Mouse (Mus musculus) liver, adult 2 months (tissue): ENCODE measurements around the gene Lrg1. TPM values are rescaled to one million over a fixed set of nuclear protein-coding genes. Genes with fewer than 3 reads are reported as not detected.

Experiments
- DNase-seq: peaks from one replicate; pipeline ENCODE4 v3.0.0-alpha.2; 2011; ENCODE audit warnings: low read depth, low spot score; ENCODE audit errors: extremely low read depth
- H3K27ac ChIP-seq: fragments of 200-500 bp; replicated peaks from 2 replicates; pipeline ENCODE4 v1.5.1; 2012; ENCODE audit warnings: low read depth, mild to moderate bottlenecking, control low read depth, inconsistent platforms, low read length; ENCODE audit not compliant: insufficient read depth
- H3K27me3 ChIP-seq: fragments of 200-500 bp; 2 replicates; pipeline ENCODE4 v1.6.1; 2012; ENCODE audit warnings: mild to moderate bottlenecking, moderate library complexity, low read length, inconsistent platforms; ENCODE audit not compliant: control insufficient read depth, insufficient read depth
- H3K36me3 ChIP-seq: fragments of 200-500 bp; 2 replicates; pipeline ENCODE4 v1.6.1; 2012; ENCODE audit warnings: low read length, inconsistent platforms; ENCODE audit not compliant: control insufficient read depth, insufficient read depth
- H3K4me1 ChIP-seq: fragments of 200-500 bp; 2 replicates; pipeline ENCODE4 v1.6.1; 2011; ENCODE audit warnings: low read length; ENCODE audit not compliant: control insufficient read depth, insufficient read depth
- H3K4me3 ChIP-seq: fragments of 200-500 bp; 2 replicates; pipeline ENCODE4 v1.5.1; 2011; ENCODE audit warnings: low read depth, mild to moderate bottlenecking, control low read depth, low read length, moderate library complexity; ENCODE audit not compliant: insufficient read depth
- H3K79me2 ChIP-seq: fragments of 200-500 bp; 2 replicates; pipeline ENCODE4 v1.6.1; 2012; ENCODE audit warnings: inconsistent platforms, mild to moderate bottlenecking, low read length, moderate library complexity; ENCODE audit not compliant: control insufficient read depth, insufficient read depth
- H3K9ac ChIP-seq: fragments of 200-500 bp; 2 replicates; pipeline ENCODE4 v1.6.1; 2012; ENCODE audit warnings: low read depth, mild to moderate bottlenecking, control low read depth, inconsistent platforms, low read length
- CTCF ChIP-seq: fragments of 200-500 bp; IDR thresholded peaks from 2 replicates; pipeline ENCODE4 v1.5.1; 2011; ENCODE audit warnings: low read depth, low read length, control low read depth
- POLR2A ChIP-seq: fragments of 200-500 bp; IDR thresholded peaks from 2 replicates; pipeline ENCODE4 v1.6.1; 2011; ENCODE audit warnings: low read length, control low read depth; ENCODE audit not compliant: insufficient read depth; ENCODE audit errors: extremely low read depth
- WGBS: fragments of 180-500 bp; shearing (Covaris S2); methylation state at CpG from one replicate; pipeline ENCODE4 v1.1.7; 2018; 5-methylcytosine and 5-hydroxymethylcytosine counted together
- polyA plus RNA-seq: library from polyadenylated mRNA; depleted of rRNA; stranded (reverse); fragments of >200 nt; gene quantifications from 2 replicates; pipeline ENCODE4 v1.2.3, GENCODE M21; 2012
- total RNA-seq: library from RNA; depleted of rRNA; stranded (reverse); fragments of >200 nt; gene quantifications from 2 replicates; pipeline ENCODE4 v1.2.3, GENCODE M21; 2014

Gene Lrg1
- total and polyA plus RNA-seq, 2 experiments, result 116 to 543 TPM

- DNase-seq, result peak; percentile 95
- peaks cover 14% of the 10 kb centered on the region for H3K79me2 ChIP-seq
- no peak for TF ChIP-seq POLR2A
- TF ChIP-seq CTCF, result no peak
- 17% methylated on average over 6 of the region's 6 CpGs for WGBS
- H3K9ac ChIP-seq, result peak overlapping the region; percentile 76
- peaks cover 26% of the 10 kb centered on the region for H3K4me1 ChIP-seq
- H3K36me3 ChIP-seq, result no peaks in the 10 kb centered on the region
- H3K27ac ChIP-seq, result peak overlapping the region; percentile 97
- no peaks in the 10 kb centered on the region for H3K27me3 ChIP-seq
- peak overlapping the region; percentile 60 for H3K4me3 ChIP-seq
Observed at GRCm38 (mm10) chr17:56163523-56164102, 41.8 kb upstream of the Lrg1 start.

GRCm38 (mm10) chr17:56162231-56162774 lies 40.5 kb upstream of the Lrg1 start, which contains the start of gene Tnfaip8l1:
Tnfaip8l1 (plus strand) TSS chr17:56162477.
- 2% methylated on average over 30 of the region's 30 CpGs for WGBS
- Histone ChIP-seq H3K4me1 (peaks cover 17% of the 10 kb centered on the region), H3K9ac (peak within 1 kb of the TSS; percentile 76), H3K27me3 (no peaks in the 10 kb centered on the region), H3K4me3 (peak within 1 kb of the TSS; percentile 60), H3K79me2 (peaks cover 6% of the 10 kb centered on the region), H3K36me3 (no peaks in the 10 kb centered on the region), H3K27ac (peak within 1 kb of the TSS; percentile 97)
- DNase-seq, result peak; percentile 88
- no peak for TF ChIP-seq CTCF
- TF ChIP-seq POLR2A, result peak; percentile 73; the same call in 1 of the 2 replicates

- H3K27me3 ChIP-seq, result no peaks in the 10 kb centered on the region
- no peak overlapping the region for H3K9ac ChIP-seq
- peak; percentile 53 for DNase-seq
- TF ChIP-seq POLR2A (no peak), CTCF (peak; percentile 98)
- peaks cover 8% of the 10 kb centered on the region; the same call in 1 of the 2 replicates for H3K4me1 ChIP-seq
- no peaks in the 10 kb centered on the region; the same call in 1 of the 2 replicates for H3K79me2 ChIP-seq
- no peak overlapping the region for H3K4me3 ChIP-seq
- WGBS, result 3% methylated on average over 9 of the region's 9 CpGs
- H3K27ac ChIP-seq, result no peak overlapping the region
- no peaks in the 10 kb centered on the region for H3K36me3 ChIP-seq
Observed at GRCm38 (mm10) chr17:56159729-56160128, 37.9 kb upstream of the Lrg1 start.

- WGBS, result 22% methylated on average over 9 of the region's 9 CpGs
- no peaks in the 10 kb centered on the region for H3K36me3 ChIP-seq
- H3K79me2 ChIP-seq, result no peaks in the 10 kb centered on the region
- H3K4me3 ChIP-seq, result no peak overlapping the region
- peaks cover 2% of the 10 kb centered on the region; the same call in 1 of the 2 replicates for H3K4me1 ChIP-seq
- H3K27me3 ChIP-seq, result peaks cover 5% of the 10 kb centered on the region
- TF ChIP-seq CTCF (no peak), POLR2A (no peak)
- H3K27ac ChIP-seq, result no peak overlapping the region
- peak; percentile 78 for DNase-seq
- H3K9ac ChIP-seq, result no peak overlapping the region
Observed at GRCm38 (mm10) chr17:56153643-56154042, 31.8 kb upstream of the Lrg1 start.

GRCm38 (mm10) chr17:56149897-56150296 lies 28.1 kb upstream of the Lrg1 start:
- WGBS, result 69% methylated on average over 2 of the region's 2 CpGs

More at GRCm38 (mm10) chr17:56149897-56150296, 28.1 kb upstream of the Lrg1 start:
- no peaks in the 10 kb centered on the region for H3K36me3 ChIP-seq
- no peaks in the 10 kb centered on the region for H3K79me2 ChIP-seq
- H3K9ac ChIP-seq, result no peak overlapping the region
- H3K4me1 ChIP-seq, result peaks cover 2% of the 10 kb centered on the region; the same call in 1 of the 2 replicates
- no peak overlapping the region for H3K27ac ChIP-seq
- TF ChIP-seq CTCF, result no peak
- TF ChIP-seq POLR2A, result no peak
- H3K27me3 ChIP-seq, result peaks cover 10% of the 10 kb centered on the region
- no peak for DNase-seq
- no peak overlapping the region for H3K4me3 ChIP-seq
